Mouse (Mus musculus): ENCODE results near the gene Rpgrip1l. TPM values are rescaled to one million over a fixed set of nuclear protein-coding genes. Genes with fewer than 3 reads are reported as not detected.

Rpgrip1l gene
- polyA plus RNA-seq, 1 experiment from 2014 or later: 14.4 TPM

GRCm38 (mm10) chr8:91326946-91327345 is 13.9 kb upstream of the Rpgrip1l start:
- Histone ChIP-seq H3K4me3 (no peak overlapping the region), H3K9ac (replicated peaks) (no peak overlapping the region), H3K9me3 (no peaks in the 10 kb centered on the region), H3K27me3 (no peaks in the 10 kb centered on the region), H3K27ac (replicated peaks) (no peak overlapping the region; the same call in 1 of the 2 replicates), H3K4me1 (peaks cover 41% of the 10 kb centered on the region), H3K36me3 (no peaks in the 10 kb centered on the region; the same call in 1 of the 2 replicates), H3K4me2 (replicated peaks) (no peak overlapping the region)
- WGBS: 88% methylated on average over 6 of the region's 6 CpGs
- ATAC-seq (ENCODE audit: low FRiP score, low read depth): no peak

GRCm38 (mm10) chr8:91326018-91326417 is 13.0 kb upstream of the Rpgrip1l start:
- no peaks in the 10 kb centered on the region for H3K27me3 ChIP-seq
- WGBS: 79% methylated on average over 3 of the region's 3 CpGs
- no peak overlapping the region for H3K4me2 ChIP-seq (replicated peaks)
- no peak for ATAC-seq (ENCODE audit: low FRiP score, low read depth)
- no peaks in the 10 kb centered on the region; the same call in 1 of the 2 replicates for H3K36me3 ChIP-seq
- H3K9me3 ChIP-seq: no peaks in the 10 kb centered on the region
- H3K4me3 ChIP-seq: no peak overlapping the region
- no peak overlapping the region for H3K9ac ChIP-seq (replicated peaks)
- H3K27ac ChIP-seq (replicated peaks): no peak overlapping the region
- H3K4me1 ChIP-seq: peaks cover 34% of the 10 kb centered on the region

- WGBS: 86% methylated on average over 4 of the region's 4 CpGs
- H3K4me1 ChIP-seq: peaks cover 23% of the 10 kb centered on the region
Measured at GRCm38 (mm10) chr8:91324916-91325315, 11.9 kb upstream of the Rpgrip1l start.

GRCm38 (mm10) chr8:91324271-91324670 is 11.2 kb upstream of the Rpgrip1l start:
- Histone ChIP-seq H3K4me3 (no peak overlapping the region), H3K9ac (replicated peaks) (no peak overlapping the region), H3K4me1 (peaks cover 16% of the 10 kb centered on the region), H3K27me3 (no peaks in the 10 kb centered on the region), H3K4me2 (replicated peaks) (no peak overlapping the region), H3K27ac (replicated peaks) (no peak overlapping the region), H3K9me3 (no peaks in the 10 kb centered on the region), H3K36me3 (no peaks in the 10 kb centered on the region; the same call in 1 of the 2 replicates)
- WGBS: 34% methylated on average over 9 of the region's 9 CpGs
- no peak for ATAC-seq (ENCODE audit: low FRiP score, low read depth)

More at GRCm38 (mm10) chr8:91324916-91325315, 11.9 kb upstream of the Rpgrip1l start:
- no peak overlapping the region for H3K4me2 ChIP-seq (replicated peaks)
- no peaks in the 10 kb centered on the region for H3K27me3 ChIP-seq
- H3K9me3 ChIP-seq: no peaks in the 10 kb centered on the region
- no peak overlapping the region for H3K27ac ChIP-seq (replicated peaks)
- no peak overlapping the region for H3K9ac ChIP-seq (replicated peaks)
- H3K36me3 ChIP-seq: no peaks in the 10 kb centered on the region; the same call in 1 of the 2 replicates
- no peak overlapping the region for H3K4me3 ChIP-seq
- no peak for ATAC-seq (ENCODE audit: low FRiP score, low read depth)

- Histone ChIP-seq H3K4me1 (peaks cover 10% of the 10 kb centered on the region), H3K36me3 (no peaks in the 10 kb centered on the region; the same call in 1 of the 2 replicates), H3K4me3 (no peak overlapping the region), H3K27ac (replicated peaks) (no peak overlapping the region), H3K9ac (replicated peaks) (no peak overlapping the region), H3K27me3 (no peaks in the 10 kb centered on the region), H3K4me2 (replicated peaks) (no peak overlapping the region), H3K9me3 (no peaks in the 10 kb centered on the region)
- WGBS: 76% methylated on average over 7 of the region's 7 CpGs
- ATAC-seq (ENCODE audit: low FRiP score, low read depth): no peak
Measured at GRCm38 (mm10) chr8:91323511-91323910, 10.4 kb upstream of the Rpgrip1l start.

GRCm38 (mm10) chr8:91318938-91319729 is 6.1 kb upstream of the Rpgrip1l start:
- no peak overlapping the region for H3K4me3 ChIP-seq

GRCm38 (mm10) chr8:91317567-91318227 is 4.6 kb upstream of the Rpgrip1l start:
- H3K4me1 ChIP-seq: peaks cover 22% of the 10 kb centered on the region
- no peaks in the 10 kb centered on the region for H3K9me3 ChIP-seq
- H3K36me3 ChIP-seq: no peaks in the 10 kb centered on the region
- no peak overlapping the region for H3K9ac ChIP-seq (replicated peaks)
- H3K27ac ChIP-seq (replicated peaks): no peak overlapping the region
- H3K4me2 ChIP-seq (replicated peaks): no peak overlapping the region
- no peak for ATAC-seq (ENCODE audit: low FRiP score, low read depth)
- no peaks in the 10 kb centered on the region for H3K27me3 ChIP-seq
- 92% methylated on average over 5 of the region's 5 CpGs for WGBS
- no peak overlapping the region for H3K4me3 ChIP-seq

More at GRCm38 (mm10) chr8:91318938-91319729, 6.1 kb upstream of the Rpgrip1l start:
- H3K4me2 ChIP-seq (replicated peaks): no peak overlapping the region
- H3K4me1 ChIP-seq: peaks cover 17% of the 10 kb centered on the region
- WGBS: 92% methylated on average over 7 of the region's 7 CpGs
- H3K9ac ChIP-seq (replicated peaks): no peak overlapping the region
- H3K36me3 ChIP-seq: no peaks in the 10 kb centered on the region
- no peaks in the 10 kb centered on the region for H3K27me3 ChIP-seq
- no peak overlapping the region for H3K27ac ChIP-seq (replicated peaks)
- no peaks in the 10 kb centered on the region for H3K9me3 ChIP-seq
- no peak for ATAC-seq (ENCODE audit: low FRiP score, low read depth)

- Histone ChIP-seq H3K27me3 (no peaks in the 10 kb centered on the region), H3K4me3 (peak overlapping the region; percentile 72), H3K4me1 (peaks cover 29% of the 10 kb centered on the region), H3K9me3 (no peaks in the 10 kb centered on the region), H3K4me2 (replicated peaks) (peak overlapping the region; percentile 72), H3K9ac (replicated peaks) (peak overlapping the region; percentile 64), H3K27ac (replicated peaks) (no peak overlapping the region), H3K36me3 (0 out of 2 replicates have a peak, but pooled peaks cover 2% of the 10 kb centered on the region)
- 84% methylated on average over 2 of the region's 2 CpGs for WGBS
- no peak for ATAC-seq (ENCODE audit: low FRiP score, low read depth)
Measured at GRCm38 (mm10) chr8:91312342-91312741, 720 bp downstream of the Rpgrip1l start.

GRCm38 (mm10) chr8:91304481-91305386 is 8.3 kb downstream of the Rpgrip1l start:
- Histone ChIP-seq H3K9me3 (no peaks in the 10 kb centered on the region), H3K4me1 (no peaks in the 10 kb centered on the region), H3K4me2 (replicated peaks) (no peak overlapping the region), H3K27me3 (no peaks in the 10 kb centered on the region), H3K36me3 (peaks cover 23% of the 10 kb centered on the region), H3K4me3 (no peak overlapping the region), H3K9ac (replicated peaks) (no peak overlapping the region), H3K27ac (replicated peaks) (no peak overlapping the region)
- ATAC-seq (ENCODE audit: low FRiP score, low read depth): no peak
- WGBS: 85% methylated on average over 17 of the region's 17 CpGs

GRCm38 (mm10) chr8:91298672-91299071 is 14.4 kb downstream of the Rpgrip1l start:
- H3K4me2 ChIP-seq (replicated peaks): no peak overlapping the region
- peaks cover 18% of the 10 kb centered on the region for H3K36me3 ChIP-seq
- ATAC-seq (ENCODE audit: low FRiP score, low read depth): no peak
- no peak overlapping the region for H3K27ac ChIP-seq (replicated peaks)
- H3K4me3 ChIP-seq: no peak overlapping the region
- H3K4me1 ChIP-seq: 0 out of 2 replicates have a peak, but pooled peaks cover 4% of the 10 kb centered on the region
- no peak overlapping the region for H3K9ac ChIP-seq (replicated peaks)
- 94% methylated on average over 2 of the region's 2 CpGs for WGBS
- H3K9me3 ChIP-seq: no peaks in the 10 kb centered on the region
- H3K27me3 ChIP-seq: no peaks in the 10 kb centered on the region

- H3K36me3 ChIP-seq: peaks cover 8% of the 10 kb centered on the region; the same call in 1 of the 2 replicates
- no peak overlapping the region for H3K27ac ChIP-seq (replicated peaks)
- no peaks in the 10 kb centered on the region for H3K9me3 ChIP-seq
- no peak for ATAC-seq (ENCODE audit: low FRiP score, low read depth)
- H3K9ac ChIP-seq (replicated peaks): no peak overlapping the region
- no peak overlapping the region for H3K4me2 ChIP-seq (replicated peaks)
- WGBS: 91% methylated on average over 5 of the region's 5 CpGs
- H3K27me3 ChIP-seq: no peaks in the 10 kb centered on the region
- H3K4me3 ChIP-seq: no peak overlapping the region
- 0 out of 2 replicates have a peak, but pooled peaks cover 4% of the 10 kb centered on the region for H3K4me1 ChIP-seq
Measured at GRCm38 (mm10) chr8:91295786-91296185, 17.3 kb downstream of the Rpgrip1l start.

All from midbrain, embryonic 12.5 days (tissue).